Mouse (Mus musculus) intestine, embryonic 14.5 days (tissue): ENCODE measurements around the gene Cdkn1a. TPM values are rescaled to one million over a fixed set of nuclear protein-coding genes. Genes with fewer than 3 reads are reported as not detected.

ENCODE experiments used
- ATAC-seq: fragments of 200-750 bp; cut with Nextera tagmentation; replicated peaks from 2 replicates; pipeline ENCODE4 v1.8.0; 2017; ENCODE audit warnings: low read depth, moderate number of reproducible peaks, moderate TSS enrichment, moderate library complexity; ENCODE audit not compliant: low FRiP score, low TSS enrichment
- DNase-seq: peaks from one replicate; pipeline ENCODE4 v3.0.0-alpha.2; 2018; ENCODE audit warnings: low spot score
- H3K27ac ChIP-seq: fragments of 300-500 bp; sonication (generic); 2 replicates; pipeline ENCODE4 v1.5.1; 2014; ENCODE audit warnings: low read depth, mild to moderate bottlenecking, control low read depth
- H3K27me3 ChIP-seq: fragments of 300-500 bp; sonication (generic); replicated peaks from 2 replicates; pipeline ENCODE4 v1.6.1; 2014; ENCODE audit warnings: low read length, control low read depth; ENCODE audit not compliant: control insufficient read depth, insufficient read depth
- H3K36me3 ChIP-seq: fragments of 300-500 bp; sonication (generic); 2 replicates; pipeline ENCODE4 v1.6.1; 2014; ENCODE audit warnings: low read length, control low read depth; ENCODE audit not compliant: control insufficient read depth, insufficient read depth
- H3K4me1 ChIP-seq: fragments of 300-500 bp; sonication (generic); replicated peaks from 2 replicates; pipeline ENCODE4 v1.6.1; 2014; ENCODE audit warnings: low read length, control low read depth, mixed read lengths; ENCODE audit not compliant: control insufficient read depth, insufficient read depth
- H3K4me2 ChIP-seq: fragments of 300-500 bp; sonication (generic); 2 replicates; pipeline ENCODE4 v1.6.1; 2014; ENCODE audit warnings: low read length
- H3K4me3 ChIP-seq: fragments of 300-500 bp; sonication (generic); 2 replicates; pipeline ENCODE4 v1.5.1; 2014; ENCODE audit warnings: low read depth, low read length, control low read depth, mixed read lengths
- H3K9ac ChIP-seq: fragments of 300-500 bp; sonication (generic); 2 replicates; pipeline ENCODE4 v1.6.1; 2014; ENCODE audit warnings: mild to moderate bottlenecking, low read length
- H3K9me3 ChIP-seq: fragments of 300-500 bp; sonication (generic); 2 replicates; pipeline ENCODE4 v1.6.1; 2016; ENCODE audit warnings: low read length, control low read depth; ENCODE audit not compliant: control insufficient read depth
- WGBS: fragments of 180-500 bp; shearing (Covaris S2); extraction: QIAGEN DNeasy Blood & Tissue Kit; methylation state at CpG from one replicate; pipeline ENCODE4 v1.1.7; 2014; 5-methylcytosine and 5-hydroxymethylcytosine counted together
- polyA plus RNA-seq: library from polyadenylated mRNA; unstranded; fragments of >200 nt; fragmentation: Nextera tagmentation; extraction: Ambion mirVana; gene quantifications from 2 replicates; pipeline ENCODE4 v1.2.1, GENCODE M21; 2014

Gene Cdkn1a
- polyA plus RNA-seq, 1 experiment from 2014 or later: 75.7 TPM

GRCm38 (mm10) chr17:29081618-29082381, 9.0 kb upstream of the Cdkn1a start:
- H3K4me1 ChIP-seq: peaks cover 16% of the 10 kb centered on the region
- H3K36me3 ChIP-seq: no peaks in the 10 kb centered on the region
- peak overlapping the region; percentile 40 for H3K27ac ChIP-seq
- H3K9ac ChIP-seq: no peak overlapping the region
- WGBS: 13% methylated on average over 21 of the region's 21 CpGs
- DNase-seq (no peak), ATAC-seq (no peak)
- H3K9me3 ChIP-seq: no peaks in the 10 kb centered on the region
- H3K27me3 ChIP-seq: peaks cover 17% of the 10 kb centered on the region
- no peak overlapping the region for H3K4me3 ChIP-seq
- peak overlapping the region; percentile 29 for H3K4me2 ChIP-seq

GRCm38 (mm10) chr17:29083586-29083985, 7.2 kb upstream of the Cdkn1a start:
- Histone ChIP-seq H3K9me3 (no peaks in the 10 kb centered on the region), H3K36me3 (no peaks in the 10 kb centered on the region), H3K4me2 (no peak overlapping the region), H3K27me3 (peaks cover 17% of the 10 kb centered on the region), H3K4me3 (no peak overlapping the region), H3K27ac (no peak overlapping the region), H3K4me1 (peaks cover 9% of the 10 kb centered on the region), H3K9ac (no peak overlapping the region)
- DNase-seq: no peak
- 91% methylated on average over 8 of the region's 8 CpGs for WGBS
- ATAC-seq: no peak

GRCm38 (mm10) chr17:29084656-29085055, 6.1 kb upstream of the Cdkn1a start:
- no peak overlapping the region for H3K4me2 ChIP-seq
- H3K4me3 ChIP-seq: no peak overlapping the region
- H3K9ac ChIP-seq: no peak overlapping the region
- no peaks in the 10 kb centered on the region for H3K36me3 ChIP-seq
- DNase-seq (no peak), ATAC-seq (no peak)
- H3K9me3 ChIP-seq: no peaks in the 10 kb centered on the region
- H3K4me1 ChIP-seq: peaks cover 9% of the 10 kb centered on the region
- no peak overlapping the region for H3K27ac ChIP-seq
- peaks cover 17% of the 10 kb centered on the region for H3K27me3 ChIP-seq
- WGBS: 90% methylated on average over 7 of the region's 7 CpGs

- WGBS: 85% methylated on average over 10 of the region's 10 CpGs
- Histone ChIP-seq H3K36me3 (no peaks in the 10 kb centered on the region), H3K4me3 (no peak overlapping the region), H3K4me2 (no peak overlapping the region), H3K27me3 (peaks cover 17% of the 10 kb centered on the region), H3K9ac (no peak overlapping the region), H3K27ac (no peak overlapping the region), H3K9me3 (no peaks in the 10 kb centered on the region), H3K4me1 (peaks cover 9% of the 10 kb centered on the region)
- ATAC-seq: no peak
- no peak for DNase-seq
Measured at GRCm38 (mm10) chr17:29085266-29085665, 5.5 kb upstream of the Cdkn1a start.

- H3K4me3 ChIP-seq: no peak overlapping the region
- WGBS: 75% methylated on average over 4 of the region's 4 CpGs
- no peak overlapping the region for H3K9ac ChIP-seq
- DNase-seq (no peak), ATAC-seq (no peak)
- no peaks in the 10 kb centered on the region for H3K36me3 ChIP-seq
- H3K4me1 ChIP-seq: peaks cover 8% of the 10 kb centered on the region
- H3K27me3 ChIP-seq: peaks cover 6% of the 10 kb centered on the region; the same call in 1 of the 2 replicates
- no peaks in the 10 kb centered on the region for H3K9me3 ChIP-seq
- no peak overlapping the region for H3K27ac ChIP-seq
- no peak overlapping the region for H3K4me2 ChIP-seq
Measured at GRCm38 (mm10) chr17:29086916-29087315, 3.9 kb upstream of the Cdkn1a start.

GRCm38 (mm10) chr17:29091348-29091944, 670 bp downstream of the Cdkn1a start:
- Histone ChIP-seq H3K27me3 (peaks cover 15% of the 10 kb centered on the region), H3K27ac (no peak overlapping the region), H3K4me2 (no peak overlapping the region), H3K36me3 (no peaks in the 10 kb centered on the region), H3K4me3 (no peak overlapping the region), H3K9me3 (no peaks in the 10 kb centered on the region), H3K4me1 (peaks cover 13% of the 10 kb centered on the region), H3K9ac (no peak overlapping the region)
- ATAC-seq (no peak), DNase-seq (no peak)
- WGBS: 23% methylated on average over 6 of the region's 6 CpGs

- H3K36me3 ChIP-seq: no peaks in the 10 kb centered on the region
- 52% methylated on average over 5 of the region's 5 CpGs for WGBS
- H3K4me2 ChIP-seq: no peak overlapping the region
- H3K9ac ChIP-seq: no peak overlapping the region
- peaks cover 17% of the 10 kb centered on the region for H3K4me1 ChIP-seq
- H3K9me3 ChIP-seq: no peaks in the 10 kb centered on the region
- H3K27me3 ChIP-seq: peaks cover 15% of the 10 kb centered on the region
- H3K27ac ChIP-seq: no peak overlapping the region
- no peak overlapping the region for H3K4me3 ChIP-seq
- no peak for ATAC-seq
- no peak for DNase-seq
Measured at GRCm38 (mm10) chr17:29092497-29092896, 1.7 kb downstream of the Cdkn1a start.

- Histone ChIP-seq H3K36me3 (no peaks in the 10 kb centered on the region), H3K27me3 (peaks cover 15% of the 10 kb centered on the region), H3K9me3 (no peaks in the 10 kb centered on the region), H3K4me2 (peak overlapping the region; percentile 88), H3K9ac (peak overlapping the region; percentile 48), H3K4me1 (peaks cover 17% of the 10 kb centered on the region), H3K4me3 (peak overlapping the region; percentile 48), H3K27ac (no peak overlapping the region)
- DNase-seq (peak; percentile 90), ATAC-seq (peak; percentile 87)
- WGBS: 6% methylated on average over 36 of the region's 36 CpGs
Measured at GRCm38 (mm10) chr17:29093110-29093952, 2.6 kb downstream of the Cdkn1a start.
